Mouse (Mus musculus): ENCODE data around the gene Plscr3. TPM values are rescaled to one million over a fixed set of nuclear protein-coding genes. Genes with fewer than 3 reads are reported as not detected.

Gene Plscr3
- total RNA-seq, 4 experiments from 2014 or later: 8.7 to 10.6 (median 9.4) TPM

- no peak for DNase-seq (ENCODE audit: low spot score in 2 of 2)
Measured at GRCm38 (mm10) chr11:69891482-69891881, 45.3 kb downstream of the Plscr3 start.

GRCm38 (mm10) chr11:69894671-69895070 lies 48.5 kb downstream of the Plscr3 start:
- no peak for DNase-seq (ENCODE audit: low spot score in 2 of 2)

DNA sequence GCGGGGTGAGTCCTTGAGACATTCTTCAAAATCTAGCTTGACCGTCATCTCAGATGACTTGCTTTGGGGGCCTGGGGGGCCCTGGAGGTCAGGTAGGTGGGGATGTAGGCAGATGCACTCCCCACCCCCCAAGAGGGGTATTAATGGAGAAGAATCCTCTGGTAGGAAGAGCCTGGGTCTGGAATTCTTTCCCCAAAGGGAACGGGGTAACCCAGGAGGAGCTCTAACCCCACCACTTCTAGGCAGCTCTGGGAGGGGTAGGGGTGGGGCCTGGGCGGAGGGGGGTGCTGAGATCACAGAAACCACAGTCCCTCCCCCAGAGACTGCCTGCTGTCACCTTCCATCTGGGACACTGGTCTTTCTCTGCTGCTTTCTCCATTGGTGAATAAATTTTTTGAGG lies 49.1 kb downstream of the Plscr3 start, which contains the start of gene Acap1:
Gene Acap1 (minus strand): TSS at position 249 of the 400 bp plus-strand sequence.
- no peak for DNase-seq (ENCODE audit: low spot score in 2 of 2)

- DNase-seq (ENCODE audit: low spot score in 2 of 2): no peak
Measured at GRCm38 (mm10) chr11:69899870-69900269, 53.7 kb downstream of the Plscr3 start.

GRCm38 (mm10) chr11:69900471-69901405 lies 54.6 kb downstream of the Plscr3 start, which contains the start of the genes 2810408A11Rik and Neurl4:
Gene 2810408A11Rik (minus strand): TSS chr11:69900987.
Gene Neurl4 (plus strand): TSS chr11:69901072.
- peak; percentile 75 to 81 for DNase-seq (ENCODE audit: low spot score in 2 of 2)

DNA sequence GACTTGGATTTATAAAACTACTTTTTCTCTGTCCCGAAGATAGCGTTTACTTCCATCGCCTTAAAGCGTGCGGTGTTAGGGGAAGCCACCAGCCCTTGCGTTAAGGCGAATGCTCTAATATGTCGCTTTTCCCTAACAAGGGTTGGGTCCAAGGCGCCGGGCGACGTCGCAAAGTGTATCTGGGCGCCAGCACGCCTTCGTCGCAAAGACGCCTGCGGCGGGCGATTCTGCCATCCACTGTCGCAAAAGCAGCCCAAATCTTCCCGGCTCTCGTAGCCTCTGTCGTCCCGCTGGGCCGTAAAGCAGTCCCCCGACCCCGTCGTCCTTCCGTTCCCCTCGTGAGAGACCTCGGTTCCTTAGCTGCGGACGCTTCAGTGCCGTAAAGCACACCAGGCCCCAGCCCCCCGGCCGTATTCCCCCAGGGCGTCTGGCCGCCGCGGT lies 55.2 kb downstream of the Plscr3 start:
- peak; percentile 88 to 96 for DNase-seq (ENCODE audit: low spot score in 2 of 2)

Small RNA genes lying within 50 kb of the gene (microRNA-seq; reads per million reads assigned to microRNA genes)
- not detected for gene Mir6924

Other genes with a start within 250 kb of the Plscr3 start
- 100 to 1,000 TPM; 333 to 372 (median 353) TPM for gene Atp1b2, start 240.4 kb upstream of the Plscr3 start, total RNA-seq (2022)
- gene Shbg, start 228.5 kb upstream of the Plscr3 start, total RNA-seq (2022): not detected
- 1 to 10 TPM; 1.4 to 3.8 (median 2.7) TPM for gene Sat2, start 224.4 kb upstream of the Plscr3 start, total RNA-seq (2022)
- 100 to 1,000 TPM; 104 to 114 (median 108) TPM for gene Fxr2, start 213.4 kb upstream of the Plscr3 start, total RNA-seq (2022)
- not detected for gene Sox15, start 191.1 kb upstream of the Plscr3 start, total RNA-seq (2022)
- gene Mpdu1, start 183.7 kb upstream of the Plscr3 start, total RNA-seq (2022): 1 to 10 TPM; 7.3 to 8.8 (median 8.3) TPM
- 1 to 10 TPM in 3 of 4 experiments, under 1 TPM in 1; 0.73 to 3.7 (median 1.4) TPM for gene Cd68, start 180.2 kb upstream of the Plscr3 start, total RNA-seq (2022)
- gene Eif4a1, start 174.0 kb upstream of the Plscr3 start, total RNA-seq (2022): 100 to 1,000 TPM in 1 of 4 experiments, 10 to 100 TPM in 3; 81.9 to 109 (median 91.5) TPM
- gene Senp3, start 164.3 kb upstream of the Plscr3 start, total RNA-seq (2022): 10 to 100 TPM; 25.7 to 29.4 (median 28.3) TPM
- under 1 TPM in 3 of 4 experiments, not detected in 1; 0.48 to 0.56 (median 0.54) TPM for gene Tnfsf13, start 160.6 kb upstream of the Plscr3 start, total RNA-seq (2022)
- gene Tnfsf12, start 150.5 kb upstream of the Plscr3 start, total RNA-seq (2022): 1 to 10 TPM; 6.0 to 9.0 (median 7.1) TPM
- 1 to 10 TPM; 1.3 to 1.7 (median 1.6) TPM for gene Tnfsfm13, start 150.3 kb upstream of the Plscr3 start, total RNA-seq (2022)
- 10 to 100 TPM; 27.8 to 38.4 (median 35.3) TPM for gene Polr2a, start 87.7 kb upstream of the Plscr3 start, total RNA-seq (2022)
- not detected for gene Slc35g3, start 84.4 kb upstream of the Plscr3 start, total RNA-seq (2022)
- gene Zbtb4, start 80.5 kb upstream of the Plscr3 start, total RNA-seq (2022): 10 to 100 TPM; 35.6 to 40.3 (median 38.5) TPM
- gene Chrnb1, start 50.4 kb upstream of the Plscr3 start, total RNA-seq (2022): 10 to 100 TPM; 25.2 to 33.8 (median 28.9) TPM
- gene Fgf11, start 44.5 kb upstream of the Plscr3 start, total RNA-seq (2022): 1 to 10 TPM; 2.5 to 5.8 (median 4.0) TPM
- gene Tmem102, start 40.8 kb upstream of the Plscr3 start, total RNA-seq (2022): under 1 TPM; 0.17 to 0.31 (median 0.24) TPM
- gene Gm39566, start 31.1 kb upstream of the Plscr3 start, total RNA-seq (2022): not detected
- gene Spem2, start 27.9 kb upstream of the Plscr3 start, total RNA-seq (2022): not detected
- gene Spem1, start 24.2 kb upstream of the Plscr3 start, total RNA-seq (2022): not detected
- gene Nlgn2, start 8.6 kb upstream of the Plscr3 start, total RNA-seq (2022): 1 to 10 TPM; 1.3 to 2.4 (median 1.7) TPM
- 100 to 1,000 TPM; 143 to 214 (median 181) TPM for gene Tmem256, start 7.9 kb upstream of the Plscr3 start, total RNA-seq (2022)
- under 1 TPM in 1 of 4 experiments, not detected in 3; 0.31 TPM for gene Tnk1, start 12.4 kb downstream of the Plscr3 start, total RNA-seq (2022)
- gene Tmem95, start 31.6 kb downstream of the Plscr3 start, total RNA-seq (2022): not detected
- 1 to 10 TPM in 2 of 4 experiments, under 1 TPM in 2; 0.97 to 1.3 (median 1.1) TPM for gene Kctd11, start 35.0 kb downstream of the Plscr3 start, total RNA-seq (2022)
- gene Acap1, start 49.2 kb downstream of the Plscr3 start, total RNA-seq (2022): under 1 TPM in 3 of 4 experiments, not detected in 1; 0.15 to 0.21 (median 0.19) TPM
- gene 2810408A11Rik, start 54.6 kb downstream of the Plscr3 start, total RNA-seq (2022): 1 to 10 TPM in 1 of 4 experiments, under 1 TPM in 3; 0.22 to 1.1 (median 0.57) TPM
- gene Neurl4, start 54.7 kb downstream of the Plscr3 start, total RNA-seq (2022): 10 to 100 TPM; 21.6 to 31.3 (median 25.5) TPM
- 10 to 100 TPM; 38.6 to 53.2 (median 50.3) TPM for gene Gps2, start 67.5 kb downstream of the Plscr3 start, total RNA-seq (2022)
- 100 to 1,000 TPM; 443 to 477 (median 467) TPM for gene Eif5a, start 75.6 kb downstream of the Plscr3 start, total RNA-seq (2022)
- 10 to 100 TPM in 1 of 4 experiments, 1 to 10 TPM in 3; 8.5 to 11.4 (median 9.2) TPM for gene Ybx2, start 89.4 kb downstream of the Plscr3 start, total RNA-seq (2022)
- 100 to 1,000 TPM; 397 to 490 (median 424) TPM for gene Slc2a4, start 101.8 kb downstream of the Plscr3 start, total RNA-seq (2022)
- not detected for gene Cldn7, start 118.4 kb downstream of the Plscr3 start, total RNA-seq (2022)
- 100 to 1,000 TPM; 266 to 308 (median 283) TPM for gene Ctdnep1, start 134.8 kb downstream of the Plscr3 start, total RNA-seq (2022)
- 10 to 100 TPM; 38.8 to 40.8 (median 39.4) TPM for gene Elp5, start 136.1 kb downstream of the Plscr3 start, total RNA-seq (2022)
- 100 to 1,000 TPM; 186 to 216 (median 214) TPM for gene Gabarap, start 144.8 kb downstream of the Plscr3 start, total RNA-seq (2022)
- 10 to 100 TPM; 20.5 to 28.5 (median 23.0) TPM for gene Phf23, start 149.4 kb downstream of the Plscr3 start, total RNA-seq (2022)
- gene Dvl2, start 154.2 kb downstream of the Plscr3 start, total RNA-seq (2022): 1 to 10 TPM; 3.8 to 5.2 (median 4.5) TPM
- gene Acadvl, start 169.0 kb downstream of the Plscr3 start, total RNA-seq (2022): 100 to 1,000 TPM; 288 to 338 (median 299) TPM
- 1 to 10 TPM; 3.3 to 6.9 (median 4.2) TPM for gene Dlg4, start 170.6 kb downstream of the Plscr3 start, total RNA-seq (2022)
- not detected for gene Asgr1, start 207.7 kb downstream of the Plscr3 start, total RNA-seq (2022)
- not detected for gene Asgr2, start 246.3 kb downstream of the Plscr3 start, total RNA-seq (2022)

Data from gastrocnemius, adult 8-10 months (tissue).